ENCODE assay signal across 14 mouse cellular contexts in genomic region chr7:26071677-26072076, GRCm38 (mm10). TPM values are rescaled to one million over a fixed set of nuclear protein-coding genes. Genes with fewer than 3 reads are reported as not detected.
"Had no signal": no experiment of that assay in that cellular context is flagged by ENCODE, and none has a peak within 500 bp of the region (broad histone marks: within the 10 kb centered on the region; RNA-seq: fewer than 3 reads in every experiment).

No protein-coding gene starts in this region.

RNA-seq across cellular contexts. Expression of gene Cyp2b13, which starts 10.4 kb away (rescaled TPM):
- polyA plus RNA-seq: kidney, adult 2 months; kidney, embryonic 14.5 days; kidney, postnatal 0 days; large intestine, adult 2 months; limb, embryonic 10.5 days; limb, embryonic 13.5 days; liver, embryonic 13.5 days; lung, embryonic 15.5 days; midbrain, embryonic 10.5 days; midbrain, embryonic 13.5 days; midbrain, embryonic 16.5 days; neural tube, embryonic 13.5 days; spleen, adult 2 months; stomach, postnatal 0 days had no signal
